Mouse (Mus musculus) layer of hippocampus, postnatal 14 days (tissue): ENCODE measurements at regions not wholly inside any gene's neighbourhood (a gene's known extent, or its start where the extent isn't known, plus 50 kb on each side); places are given as distances from the start of the nearest gene placed in this dataset.

Experiments
- DNase-seq, 2 experiments: peaks; one replicate each; pipeline ENCODE4 v3.0.0; 2021 to 2022; ENCODE audit warnings: low spot score in 2 of 2, mixed read lengths in 1 of 2

- DNase-seq: no peak
Measured at GRCm38 (mm10) chr1:107908236-107909063, 318.6 kb downstream of the Serpinb8 start.

GRCm38 (mm10) chr1:107914671-107915590 lies 325.1 kb downstream of the Serpinb8 start:
- DNase-seq: no peak

GRCm38 (mm10) chr1:107917037-107917436 lies 327.2 kb downstream of the Serpinb8 start:
- no peak for DNase-seq

- no peak for DNase-seq
Measured at GRCm38 (mm10) chr1:107941601-107942270, 351.9 kb downstream of the Serpinb8 start.

GRCm38 (mm10) chr1:107946204-107946939 lies 356.6 kb downstream of the Serpinb8 start:
- no peak for DNase-seq

- peak in 1 of 2 experiments; percentile 0 for DNase-seq
Measured at GRCm38 (mm10) chr1:107950396-107950795, 360.6 kb downstream of the Serpinb8 start.

- no peak for DNase-seq
Measured at GRCm38 (mm10) chr1:107961009-107961408, 371.2 kb downstream of the Serpinb8 start.

GRCm38 (mm10) chr1:107975626-107976335 lies 386.0 kb downstream of the Serpinb8 start:
- DNase-seq: no peak

GRCm38 (mm10) chr1:107977686-107978085 lies 387.9 kb downstream of the Serpinb8 start:
- DNase-seq: no peak

- no peak for DNase-seq
Measured at GRCm38 (mm10) chr1:107978411-107978810, 388.6 kb downstream of the Serpinb8 start.

GRCm38 (mm10) chr1:107985646-107986045 lies 395.8 kb downstream of the Serpinb8 start:
- DNase-seq: no peak

GRCm38 (mm10) chr1:107988076-107988475 lies 398.3 kb downstream of the Serpinb8 start:
- DNase-seq: no peak

GRCm38 (mm10) chr1:107993013-107993412 lies 403.2 kb downstream of the Serpinb8 start:
- DNase-seq: peak in 1 of 2 experiments; percentile 55

- no peak for DNase-seq
Measured at GRCm38 (mm10) chr1:108023721-108024353, 434.0 kb downstream of the Serpinb8 start.

- no peak for DNase-seq
Measured at GRCm38 (mm10) chr1:108024705-108025104, 434.9 kb downstream of the Serpinb8 start.

- DNase-seq: no peak
Measured at GRCm38 (mm10) chr1:108026461-108026860, 436.7 kb downstream of the Serpinb8 start.

- DNase-seq: no peak
Measured at GRCm38 (mm10) chr1:108046194-108046593, 456.4 kb downstream of the Serpinb8 start.

- DNase-seq: peak in 1 of 2 experiments; percentile 7
Measured at GRCm38 (mm10) chr1:108046857-108047714, 457.3 kb downstream of the Serpinb8 start.

GRCm38 (mm10) chr1:108094622-108095021 lies 504.8 kb downstream of the Serpinb8 start:
- DNase-seq: no peak
